Mouse (Mus musculus) heart, postnatal 4 days (tissue): ENCODE measurements around the gene Mlkl. TPM values are rescaled to one million over a fixed set of nuclear protein-coding genes. Genes with fewer than 3 reads are reported as not detected.

ENCODE experiments used
- total RNA-seq, 2 experiments: library from RNA; stranded (reverse); gene quantifications; 2 replicates each; pipeline ENCODE4 v1.2.3; 2021

Mlkl gene
- total RNA-seq, 2 experiments from 2014 or later = 4.3 to 4.7 TPM

Other genes starting within 250 kb of the Mlkl start
- gene Clec18a, start 245.8 kb downstream of the Mlkl start, total RNA-seq = not detected
- gene Pdpr, start 243.5 kb downstream of the Mlkl start, total RNA-seq = 10 to 100 TPM; 51.7 to 54.3 TPM
- 100 to 1,000 TPM; 107 TPM for gene Glg1, start 79.0 kb downstream of the Mlkl start, total RNA-seq
- gene Rfwd3, start 38.0 kb downstream of the Mlkl start, total RNA-seq = 10 to 100 TPM; 28.4 to 30.5 TPM
- gene Fa2h, start 55.6 kb upstream of the Mlkl start, total RNA-seq = under 1 TPM; 0.17 to 0.52 TPM
- gene Wdr59, start 183.9 kb upstream of the Mlkl start, total RNA-seq = 1 to 10 TPM; 8.5 to 9.0 TPM
- gene Znrf1, start 197.9 kb upstream of the Mlkl start, total RNA-seq = 10 to 100 TPM; 60.1 to 60.5 TPM